Mouse (Mus musculus) kidney, embryonic 15.5 days (tissue): ENCODE data around the gene Pde11a. TPM values are rescaled to one million over a fixed set of nuclear protein-coding genes. Genes with fewer than 3 reads are reported as not detected.
A peak's percentile ranks its signal among the peaks of the same experiment; 100 is the strongest.

Experiments
- ATAC-seq: fragments of 200-750 bp; cut with Nextera tagmentation; replicated peaks from 2 replicates; pipeline ENCODE4 v1.8.0; 2017; ENCODE audit warnings: moderate TSS enrichment; ENCODE audit not compliant: low FRiP score
- H3K27ac ChIP-seq: fragments of 300-500 bp; sonication (generic); 2 replicates; pipeline ENCODE4 v1.5.1; 2015; ENCODE audit warnings: mild to moderate bottlenecking, inconsistent platforms
- H3K27me3 ChIP-seq: fragments of 300-500 bp; sonication (generic); 2 replicates; pipeline ENCODE4 v1.6.1; 2015; ENCODE audit warnings: inconsistent platforms
- H3K36me3 ChIP-seq: fragments of 300-500 bp; sonication (generic); 2 replicates; pipeline ENCODE4 v1.6.1; 2015; ENCODE audit warnings: inconsistent platforms
- H3K4me1 ChIP-seq: fragments of 300-500 bp; sonication (generic); 2 replicates; pipeline ENCODE4 v1.6.1; 2015; ENCODE audit warnings: inconsistent platforms
- H3K4me2 ChIP-seq: fragments of 300-500 bp; sonication (generic); 2 replicates; pipeline ENCODE4 v1.6.1; 2015; ENCODE audit warnings: moderate library complexity, mild to moderate bottlenecking, inconsistent platforms
- H3K4me3 ChIP-seq: fragments of 300-500 bp; sonication (generic); replicated peaks from 2 replicates; pipeline ENCODE4 v1.5.1; 2015; ENCODE audit warnings: mild to moderate bottlenecking, inconsistent platforms
- H3K9ac ChIP-seq: fragments of 300-500 bp; sonication (generic); 2 replicates; pipeline ENCODE4 v1.6.1; 2015; ENCODE audit warnings: mild to moderate bottlenecking, inconsistent platforms
- H3K9me3 ChIP-seq: fragments of 300-500 bp; sonication (generic); replicated peaks from 2 replicates; pipeline ENCODE4 v1.6.1; 2016; ENCODE audit warnings: inconsistent platforms
- WGBS: fragments of 180-500 bp; shearing (Covaris S2); methylation state at CpG from one replicate; pipeline ENCODE4 v1.1.7; 2015; ENCODE audit warnings: mixed read lengths; 5-methylcytosine and 5-hydroxymethylcytosine counted together
- polyA plus RNA-seq: library from polyadenylated mRNA; unstranded; fragments of >200 nt; fragmentation: Nextera tagmentation; extraction: Ambion mirVana; gene quantifications from 2 replicates; pipeline ENCODE4 v1.2.1, GENCODE M21; 2015

Gene Pde11a
- polyA plus RNA-seq, 1 experiment from 2014 or later = 1.9 TPM

- Histone ChIP-seq H3K4me2 (peak overlapping the region; percentile 35), H3K36me3 (no peaks in the 10 kb centered on the region), H3K4me1 (peaks cover 18% of the 10 kb centered on the region), H3K4me3 (no peak overlapping the region), H3K27ac (no peak overlapping the region), H3K9ac (no peak overlapping the region), H3K9me3 (no peaks in the 10 kb centered on the region), H3K27me3 (no peaks in the 10 kb centered on the region)
- 45% methylated on average over 9 of the region's 9 CpGs for WGBS
- ATAC-seq = peak; percentile 25; the same call in 1 of the 2 replicates
Observed at GRCm38 (mm10) chr2:76128105-76129057, 210.2 kb downstream of the Pde11a start.

DNA sequence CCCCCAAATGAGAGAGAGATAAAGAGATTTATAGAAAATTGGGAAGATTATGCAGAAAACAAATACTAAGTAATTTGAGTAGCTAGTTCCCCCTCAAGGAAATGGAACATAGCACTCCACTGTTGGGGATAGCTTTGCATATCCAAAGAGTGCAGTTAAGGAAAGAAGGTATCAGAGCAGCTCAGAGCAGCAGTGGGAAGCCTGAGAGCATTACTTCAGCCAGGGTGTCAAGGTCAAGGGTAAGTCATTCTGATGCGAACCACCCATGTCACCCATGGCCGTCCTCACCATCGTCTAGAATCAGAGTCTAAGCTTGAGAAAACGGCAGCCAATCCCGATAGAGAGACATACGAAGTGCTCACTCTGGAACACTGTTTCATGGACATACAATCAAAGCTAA is 211.9 kb downstream of the Pde11a start:
- Histone ChIP-seq H3K27me3 (no peaks in the 10 kb centered on the region), H3K9me3 (no peaks in the 10 kb centered on the region), H3K4me3 (no peak overlapping the region), H3K4me1 (peaks cover 18% of the 10 kb centered on the region), H3K4me2 (no peak overlapping the region), H3K9ac (no peak overlapping the region), H3K36me3 (no peaks in the 10 kb centered on the region), H3K27ac (no peak overlapping the region)
- no peak for ATAC-seq
- WGBS = 89% methylated on average over 6 of the region's 6 CpGs

DNA sequence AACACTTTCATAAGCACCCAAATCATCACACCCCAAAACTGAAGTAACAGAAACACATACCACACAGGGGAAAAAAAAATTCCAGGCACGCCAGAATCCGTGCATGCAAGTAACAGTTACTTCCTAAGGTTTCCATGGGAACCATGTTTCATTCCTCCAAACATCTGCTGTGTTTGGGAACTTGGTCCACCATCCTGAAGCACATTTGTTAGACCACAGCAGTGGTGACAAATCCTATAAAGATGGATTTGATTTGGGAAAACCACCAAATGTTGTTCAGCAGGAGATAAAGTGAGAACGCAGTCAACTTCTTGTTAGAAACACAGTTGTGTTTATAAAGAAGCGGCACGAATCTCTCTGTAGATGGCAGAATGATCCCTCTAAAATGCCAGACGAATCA is 213.8 kb downstream of the Pde11a start:
- H3K27ac ChIP-seq = no peak overlapping the region
- no peaks in the 10 kb centered on the region for H3K27me3 ChIP-seq
- H3K36me3 ChIP-seq = no peaks in the 10 kb centered on the region
- no peaks in the 10 kb centered on the region for H3K9me3 ChIP-seq
- WGBS = 85% methylated on average over 6 of the region's 6 CpGs
- no peak overlapping the region for H3K4me3 ChIP-seq
- no peak for ATAC-seq
- H3K4me1 ChIP-seq = peaks cover 11% of the 10 kb centered on the region
- no peak overlapping the region for H3K4me2 ChIP-seq
- H3K9ac ChIP-seq = no peak overlapping the region

- Histone ChIP-seq H3K36me3 (no peaks in the 10 kb centered on the region), H3K27ac (no peak overlapping the region), H3K4me1 (no peaks in the 10 kb centered on the region), H3K9ac (no peak overlapping the region), H3K27me3 (no peaks in the 10 kb centered on the region), H3K9me3 (no peaks in the 10 kb centered on the region), H3K4me3 (no peak overlapping the region), H3K4me2 (no peak overlapping the region)
- no peak for ATAC-seq
- 70% methylated on average over 6 of the region's 6 CpGs for WGBS
Observed at GRCm38 (mm10) chr2:76122167-76122566, 216.4 kb downstream of the Pde11a start.

GRCm38 (mm10) chr2:76119848-76120247 is 218.7 kb downstream of the Pde11a start:
- ATAC-seq = no peak
- peaks cover 6% of the 10 kb centered on the region for H3K4me1 ChIP-seq
- no peak overlapping the region for H3K4me3 ChIP-seq
- no peak overlapping the region for H3K4me2 ChIP-seq
- no peaks in the 10 kb centered on the region for H3K36me3 ChIP-seq
- no peak overlapping the region for H3K27ac ChIP-seq
- H3K9me3 ChIP-seq = no peaks in the 10 kb centered on the region
- H3K9ac ChIP-seq = no peak overlapping the region
- WGBS = 69% methylated on average over 2 of the region's 2 CpGs
- H3K27me3 ChIP-seq = no peaks in the 10 kb centered on the region

DNA sequence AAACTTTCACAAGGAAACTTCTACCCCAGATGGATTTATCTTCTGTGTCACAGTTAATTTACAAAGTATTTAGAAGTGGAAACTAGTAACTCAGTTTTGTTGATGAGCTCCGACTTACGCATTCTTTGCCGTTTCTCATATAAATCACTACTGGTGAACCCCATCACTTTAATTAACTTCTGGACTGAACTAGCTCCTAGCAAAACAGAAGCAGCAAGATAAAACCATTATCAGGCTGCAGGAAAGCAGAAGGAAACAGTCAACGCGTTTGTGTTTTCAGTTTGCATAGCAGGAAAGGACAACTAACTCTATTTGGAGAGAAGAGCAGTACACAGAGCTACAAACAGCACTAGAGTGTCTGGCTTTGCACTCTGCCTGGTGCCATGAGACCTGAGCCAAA is 220.1 kb downstream of the Pde11a start:
- 22% methylated on average over 5 of the region's 5 CpGs for WGBS
- peak overlapping the region; percentile 82 for H3K27ac ChIP-seq
- ATAC-seq = peak; percentile 12; the same call in 1 of the 2 replicates

DNA sequence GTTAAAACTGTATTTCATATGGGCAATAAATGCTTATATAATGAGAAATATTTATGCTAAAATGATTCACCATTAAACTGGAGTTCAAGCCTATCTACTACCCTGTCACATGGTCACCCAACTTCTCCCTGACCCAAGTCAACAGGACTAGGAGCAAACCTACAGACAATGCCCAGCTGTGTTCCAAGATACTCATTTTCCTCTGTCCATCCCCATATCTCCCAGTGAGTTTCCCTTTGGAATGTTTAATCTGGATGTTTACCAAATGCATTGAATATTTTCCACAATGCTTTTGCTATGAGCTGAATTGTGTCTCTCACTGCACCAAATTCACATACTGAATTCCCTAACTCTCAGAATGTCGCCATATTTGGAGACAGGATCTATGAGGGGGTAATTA is 221.4 kb downstream of the Pde11a start:
- peak overlapping the region; percentile 71 for H3K27ac ChIP-seq
- no peaks in the 10 kb centered on the region for H3K9me3 ChIP-seq
- H3K27me3 ChIP-seq = no peaks in the 10 kb centered on the region
- ATAC-seq = 0 out of 2 replicates have a peak, but pooled peaks have one; percentile 43
- H3K36me3 ChIP-seq = no peaks in the 10 kb centered on the region
- H3K4me2 ChIP-seq = no peak overlapping the region
- H3K4me1 ChIP-seq = peaks cover 6% of the 10 kb centered on the region
- 55% methylated on average over 1 of the region's 1 CpGs for WGBS
- no peak overlapping the region for H3K4me3 ChIP-seq
- H3K9ac ChIP-seq = no peak overlapping the region

More for the DNA sequence above, 220.1 kb downstream of the Pde11a start:
- Histone ChIP-seq H3K9me3 (no peaks in the 10 kb centered on the region), H3K4me1 (peaks cover 6% of the 10 kb centered on the region), H3K4me2 (no peak overlapping the region), H3K27me3 (no peaks in the 10 kb centered on the region), H3K36me3 (no peaks in the 10 kb centered on the region), H3K9ac (no peak overlapping the region), H3K4me3 (no peak overlapping the region)

DNA sequence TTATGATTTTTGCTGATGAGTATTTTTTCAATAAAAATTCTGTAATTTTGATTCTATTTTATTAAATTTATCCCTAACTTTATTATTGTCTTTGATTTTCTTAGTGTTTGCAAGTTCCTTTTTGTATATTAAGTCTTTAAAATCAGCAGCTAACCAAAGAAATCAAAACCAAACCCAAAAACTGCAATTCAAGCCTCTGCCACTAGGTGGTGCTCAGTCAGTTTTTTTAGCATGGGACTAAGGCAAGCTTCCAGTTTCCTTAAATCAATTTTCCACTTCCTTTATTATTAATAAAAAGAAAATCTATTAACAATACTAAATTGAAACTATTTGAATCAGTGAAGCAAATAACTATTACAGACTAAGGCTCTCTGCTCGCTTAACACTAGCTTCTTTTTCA is 222.9 kb downstream of the Pde11a start:
- WGBS = 45% methylated on average over 1 of the region's 1 CpGs
- Histone ChIP-seq H3K4me2 (no peak overlapping the region), H3K9ac (no peak overlapping the region), H3K36me3 (no peaks in the 10 kb centered on the region), H3K27ac (no peak overlapping the region), H3K27me3 (no peaks in the 10 kb centered on the region), H3K4me1 (peaks cover 6% of the 10 kb centered on the region), H3K9me3 (no peaks in the 10 kb centered on the region), H3K4me3 (no peak overlapping the region)
- no peak for ATAC-seq

- Histone ChIP-seq H3K4me2 (no peak overlapping the region), H3K9ac (no peak overlapping the region), H3K27ac (no peak overlapping the region), H3K27me3 (0 out of 2 replicates have a peak, but pooled peaks cover 4% of the 10 kb centered on the region), H3K4me1 (peaks cover 9% of the 10 kb centered on the region), H3K4me3 (no peak overlapping the region), H3K9me3 (no peaks in the 10 kb centered on the region), H3K36me3 (no peaks in the 10 kb centered on the region)
- ATAC-seq = no peak
- 17% methylated on average over 6 of the region's 6 CpGs for WGBS
Observed at GRCm38 (mm10) chr2:76114734-76115133, 223.8 kb downstream of the Pde11a start.

DNA sequence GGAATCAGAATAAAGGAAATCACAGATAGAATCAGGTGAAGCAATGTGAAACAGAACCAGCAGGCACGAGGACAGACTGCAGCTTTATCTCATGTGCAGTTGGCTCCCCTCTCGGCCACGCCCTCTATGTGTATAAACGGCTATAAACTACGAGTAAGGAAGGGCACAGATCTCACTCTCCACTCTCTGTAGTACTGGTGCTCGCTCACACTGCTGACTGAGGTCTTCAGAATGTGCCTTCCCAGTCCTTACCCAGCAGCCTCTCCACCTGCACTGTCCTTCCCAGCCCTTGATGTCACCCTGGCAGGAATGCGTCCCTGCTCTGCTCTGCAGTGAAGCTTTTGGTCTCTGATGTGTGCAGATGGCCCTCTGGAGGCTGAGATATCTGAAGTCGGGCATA is 228.9 kb downstream of the Pde11a start:
- H3K27ac ChIP-seq = peak overlapping the region; percentile 49; the same call in 1 of the 2 replicates
- H3K4me3 ChIP-seq = no peak overlapping the region
- no peak for ATAC-seq
- H3K4me1 ChIP-seq = peaks cover 36% of the 10 kb centered on the region
- 0 out of 2 replicates have a peak, but pooled peaks cover 4% of the 10 kb centered on the region for H3K27me3 ChIP-seq
- H3K4me2 ChIP-seq = no peak overlapping the region
- H3K9me3 ChIP-seq = no peaks in the 10 kb centered on the region
- no peak overlapping the region for H3K9ac ChIP-seq
- 36% methylated on average over 8 of the region's 8 CpGs for WGBS
- no peaks in the 10 kb centered on the region for H3K36me3 ChIP-seq

DNA sequence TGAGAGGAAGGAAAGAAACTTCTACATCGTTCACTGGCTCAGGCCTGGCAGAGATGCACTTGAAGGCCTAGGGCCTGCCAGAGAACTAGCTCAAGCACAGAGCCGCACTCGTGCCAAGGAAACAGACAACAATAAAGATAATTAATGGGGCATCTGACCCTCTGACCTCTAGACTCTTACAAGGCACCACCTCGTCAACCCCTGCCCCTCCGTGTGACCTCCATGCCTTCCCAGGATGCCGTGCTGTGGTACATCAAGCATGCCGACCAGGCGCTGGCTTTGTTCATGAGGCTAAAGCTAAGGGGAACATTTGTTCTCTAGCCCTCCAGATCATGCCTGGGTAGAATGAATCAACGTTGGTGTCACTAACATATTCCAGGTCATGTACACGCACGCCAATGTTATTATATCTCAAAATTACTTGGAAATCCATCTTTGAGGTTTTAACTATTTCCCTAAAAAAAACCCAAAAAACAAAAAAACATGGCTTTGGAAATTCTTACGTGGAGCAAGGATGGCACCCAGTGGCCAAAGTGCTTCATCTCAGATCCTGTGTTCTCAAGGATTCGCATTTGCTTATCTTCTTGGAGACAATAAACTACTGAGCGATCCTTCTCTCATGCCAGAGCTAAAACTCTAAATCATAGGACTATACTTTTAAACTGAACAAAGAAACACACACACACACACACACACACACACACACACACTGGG is 236.5 kb downstream of the Pde11a start:
- peak overlapping the region; percentile 34 for H3K27ac ChIP-seq
- H3K9me3 ChIP-seq = no peaks in the 10 kb centered on the region
- no peak for ATAC-seq
- no peaks in the 10 kb centered on the region for H3K27me3 ChIP-seq
- no peak overlapping the region for H3K9ac ChIP-seq
- peaks cover 50% of the 10 kb centered on the region for H3K4me1 ChIP-seq
- no peak overlapping the region for H3K4me3 ChIP-seq
- H3K4me2 ChIP-seq = no peak overlapping the region
- WGBS = 18% methylated on average over 14 of the region's 14 CpGs
- no peaks in the 10 kb centered on the region for H3K36me3 ChIP-seq

DNA sequence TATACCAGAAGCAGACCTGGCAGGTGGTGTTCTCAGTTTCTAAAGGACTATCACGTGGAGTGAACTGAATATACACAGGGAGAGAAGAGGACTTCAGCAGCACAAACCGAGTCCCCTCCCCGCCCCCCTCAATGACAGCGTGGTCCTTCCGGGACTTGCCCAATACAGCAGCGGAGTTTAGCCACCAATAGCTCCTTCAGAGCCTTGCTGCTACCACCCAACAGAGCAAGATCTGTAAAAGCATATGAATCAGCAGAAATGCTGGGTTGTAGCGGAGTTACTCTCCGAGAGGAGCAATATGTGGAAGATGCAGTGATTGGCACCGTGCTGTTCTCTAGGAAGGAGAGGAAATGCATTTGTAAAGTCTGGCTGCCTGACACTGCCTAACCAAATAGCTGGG is 238.0 kb downstream of the Pde11a start:
- Histone ChIP-seq H3K9ac (no peak overlapping the region), H3K4me3 (no peak overlapping the region), H3K4me1 (peaks cover 47% of the 10 kb centered on the region), H3K36me3 (no peaks in the 10 kb centered on the region), H3K27me3 (no peaks in the 10 kb centered on the region), H3K4me2 (no peak overlapping the region), H3K27ac (peak overlapping the region; percentile 89), H3K9me3 (no peaks in the 10 kb centered on the region)
- 65% methylated on average over 9 of the region's 9 CpGs for WGBS
- ATAC-seq = no peak
